Mouse (Mus musculus): ENCODE data around the gene Olfr564.

Gene Olfr564

DNA sequence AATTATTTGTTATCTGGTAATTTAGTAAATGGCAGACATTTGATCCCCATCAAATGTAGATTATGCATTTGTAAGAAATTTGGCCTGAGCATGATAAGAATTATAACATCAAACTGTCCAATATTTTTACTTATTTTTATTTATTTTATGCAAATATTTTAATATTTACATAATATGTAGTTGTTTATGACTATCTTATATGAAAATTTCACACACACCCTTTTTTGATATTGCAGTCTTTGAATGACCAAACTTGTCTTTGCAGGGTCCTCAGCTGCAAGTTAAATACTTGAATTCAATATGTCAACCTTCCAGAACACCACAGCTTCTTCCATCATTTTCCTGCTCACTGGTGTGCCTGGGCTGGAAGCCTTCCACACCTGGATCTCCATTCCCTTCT is at the start of gene Olfr564:
Gene Olfr564 (plus strand): TSS at position 301 of the 400 bp plus-strand sequence.
- no peak for ATAC-seq (ENCODE audit: insufficient number of reproducible peaks, low FRiP score, low TSS enrichment)

DNA sequence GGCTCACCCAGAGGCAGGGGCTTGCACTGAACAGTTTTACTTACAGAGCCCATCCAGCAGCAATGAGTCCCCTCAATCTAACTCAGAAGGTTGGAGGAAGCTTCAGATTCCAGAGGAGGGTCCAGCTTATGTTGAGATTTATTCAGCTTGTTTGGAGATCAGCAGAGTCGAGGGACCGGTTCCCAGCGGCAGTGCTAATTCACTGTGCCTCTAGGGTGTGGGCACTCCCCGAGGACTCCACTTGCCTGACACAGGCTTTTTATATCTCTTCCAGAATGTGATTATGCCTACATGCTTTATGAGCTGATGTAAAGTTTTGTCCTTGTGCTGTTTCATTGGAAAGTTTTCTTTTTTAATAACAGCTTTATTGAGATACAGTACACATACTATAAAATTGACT is 44.0 kb upstream of the Olfr564 start, which contains the start of the genes Olfr560 and Olfr78:
Gene Olfr560 (minus strand): TSS at position 101 of the 400 bp plus-strand sequence.
Gene Olfr78 (minus strand): TSS at position 206 of the 400 bp plus-strand sequence.
- ATAC-seq (ENCODE audit: insufficient number of reproducible peaks, low FRiP score, low TSS enrichment), result no peak

DNA sequence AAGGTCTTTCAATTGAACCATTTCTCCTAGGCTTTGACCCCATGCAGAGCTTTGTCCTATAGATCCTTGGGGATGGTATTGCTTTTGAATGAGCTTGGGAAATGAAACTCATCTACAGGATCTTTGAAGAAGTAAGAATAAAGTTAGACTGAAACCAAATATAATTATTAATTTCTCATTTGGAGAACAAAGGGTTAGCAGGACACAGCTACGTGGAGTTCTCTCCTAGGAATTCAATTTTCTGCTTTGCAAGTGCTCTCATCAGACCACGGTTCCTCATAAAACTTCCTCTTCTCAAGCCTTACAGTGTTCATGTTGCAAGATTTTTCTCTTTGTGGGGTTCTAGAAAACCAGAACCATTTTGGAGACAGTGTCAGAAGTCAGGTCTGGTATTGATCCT is 32.4 kb upstream of the Olfr564 start, which contains the start of gene Olfr561:
Gene Olfr561 (plus strand): TSS at position 301 of the 400 bp plus-strand sequence.
- ATAC-seq (ENCODE audit: insufficient number of reproducible peaks, low FRiP score, low TSS enrichment), result no peak
